Mouse (Mus musculus): ENCODE data around the gene Slc45a1. TPM values are rescaled to one million over a fixed set of nuclear protein-coding genes. Genes with fewer than 3 reads are reported as not detected.

The Slc45a1 gene
- polyA plus RNA-seq, 1 experiment from 2014 or later, result 0.63 TPM

DNA sequence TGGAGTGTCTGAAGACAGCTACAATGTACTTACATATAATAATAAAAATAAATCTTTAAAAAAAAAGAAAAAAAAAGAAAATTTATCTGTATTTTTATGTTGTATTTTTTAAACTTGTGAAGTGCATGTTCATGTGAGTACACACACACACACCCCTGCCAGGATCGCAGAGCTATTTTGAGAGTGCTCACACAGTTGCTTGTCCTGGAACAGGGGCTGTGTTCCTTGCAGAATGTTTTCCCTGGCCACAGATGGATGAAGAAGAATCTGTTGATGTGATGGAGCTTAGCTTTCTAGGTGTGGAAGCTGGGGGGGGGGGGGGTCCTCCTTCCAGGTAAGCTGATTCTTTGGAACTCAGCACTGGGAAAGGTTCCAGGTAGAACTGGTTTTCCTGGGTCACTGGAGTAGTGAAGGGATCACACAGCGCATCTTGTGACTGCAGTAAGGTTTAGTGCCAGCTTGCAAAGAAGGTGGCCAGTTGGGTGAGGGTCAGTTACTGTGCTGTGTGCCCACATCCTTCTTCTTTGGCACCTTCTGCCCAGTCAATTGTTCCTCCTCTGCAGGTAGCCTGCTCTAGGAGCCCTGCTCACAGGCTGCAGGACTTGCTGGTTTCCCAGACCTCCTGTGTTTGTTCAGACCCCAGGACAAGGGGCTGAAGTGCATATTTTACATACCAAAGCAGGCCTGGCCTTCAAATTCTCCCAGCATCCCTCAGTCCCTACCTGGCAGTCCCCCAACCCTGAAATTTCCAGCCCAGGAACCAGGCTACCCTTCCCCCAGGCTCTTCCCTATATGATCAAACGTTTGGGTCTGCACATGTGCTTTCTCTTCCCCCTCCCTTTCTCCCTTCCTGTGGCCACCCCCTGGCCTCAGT is 52.6 kb downstream of the Slc45a1 start:
- Histone ChIP-seq H3K4me2 (replicated peaks; ENCODE audit: low read depth) (no peak overlapping the region), H3K36me3 (ENCODE audit: control insufficient read depth, insufficient read depth, low read length) (no peaks in the 10 kb centered on the region), H3K4me1 (replicated peaks; ENCODE audit: control insufficient read depth, insufficient read depth) (0 out of 2 replicates have a peak, but pooled peaks cover 2% of the 10 kb centered on the region), H3K27me3 (ENCODE audit: control insufficient read depth, insufficient read depth, low read length) (no peaks in the 10 kb centered on the region), H3K9me3 (ENCODE audit: control insufficient read depth, low read length) (no peaks in the 10 kb centered on the region), H3K9ac (ENCODE audit: low read length) (no peak overlapping the region), H3K4me3 (ENCODE audit: low read depth, low read length) (no peak overlapping the region), H3K27ac (replicated peaks) (no peak overlapping the region)
- ATAC-seq (ENCODE audit: low FRiP score, low TSS enrichment), result 0 out of 2 replicates have a peak, but pooled peaks have one; percentile 9
- TF ChIP-seq EP300 (optimal IDR thresholded peaks at IDR 0.05) (no peak), CTCF (IDR thresholded peaks at IDR 0.05; ENCODE audit: low read depth) (no peak)
- no peak for DNase-seq (ENCODE audit: low spot score)
- WGBS, result 45% methylated on average over 3 of the region's 3 CpGs

DNA sequence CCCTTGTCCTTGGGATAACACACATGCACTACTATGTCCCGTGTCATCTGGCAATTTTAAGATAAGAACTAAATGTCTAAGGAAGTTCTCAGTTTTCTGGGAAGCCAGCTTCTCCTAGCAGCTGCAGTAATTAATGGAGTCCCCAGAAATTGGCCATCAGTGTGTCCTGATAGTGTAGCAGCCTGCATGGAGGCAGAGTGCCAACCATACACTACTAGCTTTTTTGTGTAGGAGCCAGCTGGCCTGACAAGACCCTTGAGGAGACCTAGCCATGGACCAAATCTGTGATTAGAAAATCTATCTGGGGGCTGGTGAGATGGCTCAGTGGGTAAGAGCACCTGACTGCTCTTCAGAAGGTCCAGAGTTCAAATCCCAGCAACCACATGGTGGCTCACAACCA is 53.3 kb downstream of the Slc45a1 start:
- DNase-seq (ENCODE audit: low spot score) (no peak), ATAC-seq (ENCODE audit: low FRiP score, low TSS enrichment) (no peak)
- Histone ChIP-seq H3K4me1 (replicated peaks; ENCODE audit: control insufficient read depth, insufficient read depth) (0 out of 2 replicates have a peak, but pooled peaks cover 2% of the 10 kb centered on the region), H3K27me3 (ENCODE audit: control insufficient read depth, insufficient read depth, low read length) (no peaks in the 10 kb centered on the region), H3K4me3 (ENCODE audit: low read depth, low read length) (no peak overlapping the region), H3K4me2 (replicated peaks; ENCODE audit: low read depth) (no peak overlapping the region), H3K9ac (ENCODE audit: low read length) (no peak overlapping the region), H3K9me3 (ENCODE audit: control insufficient read depth, low read length) (no peaks in the 10 kb centered on the region), H3K36me3 (ENCODE audit: control insufficient read depth, insufficient read depth, low read length) (no peaks in the 10 kb centered on the region), H3K27ac (replicated peaks) (no peak overlapping the region)
- no peak for TF ChIP-seq EP300 (optimal IDR thresholded peaks at IDR 0.05)
- TF ChIP-seq CTCF (IDR thresholded peaks at IDR 0.05; ENCODE audit: low read depth), result no peak
- 39% methylated on average over 1 of the region's 1 CpGs for WGBS

DNA sequence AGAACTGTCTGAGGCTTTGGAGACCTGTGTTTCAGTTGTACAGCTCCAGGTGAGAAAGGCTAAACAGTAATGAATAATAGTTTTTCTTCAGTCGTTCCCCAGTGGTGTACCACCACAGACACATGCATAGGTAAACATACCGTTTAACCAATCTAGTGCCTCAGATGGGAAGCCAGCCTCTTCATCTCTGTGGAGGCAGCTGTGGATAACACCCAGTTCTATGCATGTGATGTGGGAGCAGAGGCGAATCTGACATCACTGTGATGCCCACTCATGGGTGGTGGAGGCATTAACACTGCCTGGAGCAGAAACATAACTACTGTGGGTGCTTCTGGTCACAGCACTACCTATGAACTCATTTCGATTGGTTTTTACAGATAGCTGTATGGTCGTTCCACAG is 56.0 kb downstream of the Slc45a1 start:
- Histone ChIP-seq H3K9ac (ENCODE audit: low read length) (no peak overlapping the region), H3K4me3 (ENCODE audit: low read depth, low read length) (no peak overlapping the region), H3K4me2 (replicated peaks; ENCODE audit: low read depth) (no peak overlapping the region), H3K4me1 (replicated peaks; ENCODE audit: control insufficient read depth, insufficient read depth) (0 out of 2 replicates have a peak, but pooled peaks cover 2% of the 10 kb centered on the region), H3K36me3 (ENCODE audit: control insufficient read depth, insufficient read depth, low read length) (no peaks in the 10 kb centered on the region), H3K27ac (replicated peaks) (no peak overlapping the region), H3K27me3 (ENCODE audit: control insufficient read depth, insufficient read depth, low read length) (no peaks in the 10 kb centered on the region), H3K9me3 (ENCODE audit: control insufficient read depth, low read length) (no peaks in the 10 kb centered on the region)
- 62% methylated on average over 5 of the region's 5 CpGs for WGBS
- DNase-seq (ENCODE audit: low spot score), result no peak
- TF ChIP-seq EP300 (optimal IDR thresholded peaks at IDR 0.05) (no peak), CTCF (IDR thresholded peaks at IDR 0.05; ENCODE audit: low read depth) (no peak)
- no peak for ATAC-seq (ENCODE audit: low FRiP score, low TSS enrichment)

DNA sequence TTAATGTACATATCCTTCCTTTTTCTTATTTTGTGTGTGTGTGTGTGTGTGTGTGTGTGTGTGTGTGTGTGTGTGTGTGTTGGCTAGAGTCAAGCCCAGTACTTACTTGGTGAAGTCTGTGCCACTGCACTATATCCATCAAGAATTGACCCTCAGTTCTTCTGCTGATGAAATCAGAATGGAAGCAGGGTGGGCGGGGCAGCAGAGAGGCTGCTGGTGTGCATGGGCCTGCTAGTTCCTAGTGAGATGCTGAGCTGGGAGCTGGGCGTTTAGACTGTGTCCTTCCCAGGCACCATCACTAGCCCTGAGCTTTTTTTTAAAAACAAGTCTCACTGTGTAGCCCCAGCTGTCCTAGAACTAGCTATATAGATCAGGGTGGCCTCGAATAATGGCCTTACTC is 56.9 kb downstream of the Slc45a1 start:
- DNase-seq (ENCODE audit: low spot score), result no peak
- Histone ChIP-seq H3K27me3 (ENCODE audit: control insufficient read depth, insufficient read depth, low read length) (no peaks in the 10 kb centered on the region), H3K9me3 (ENCODE audit: control insufficient read depth, low read length) (no peaks in the 10 kb centered on the region), H3K27ac (replicated peaks) (no peak overlapping the region), H3K4me1 (replicated peaks; ENCODE audit: control insufficient read depth, insufficient read depth) (0 out of 2 replicates have a peak, but pooled peaks cover 2% of the 10 kb centered on the region), H3K4me3 (ENCODE audit: low read depth, low read length) (no peak overlapping the region), H3K36me3 (ENCODE audit: control insufficient read depth, insufficient read depth, low read length) (no peaks in the 10 kb centered on the region), H3K4me2 (replicated peaks; ENCODE audit: low read depth) (no peak overlapping the region), H3K9ac (ENCODE audit: low read length) (no peak overlapping the region)
- ATAC-seq (ENCODE audit: low FRiP score, low TSS enrichment), result no peak
- TF ChIP-seq CTCF (IDR thresholded peaks at IDR 0.05; ENCODE audit: low read depth), result no peak
- no peak for TF ChIP-seq EP300 (optimal IDR thresholded peaks at IDR 0.05)
- WGBS, result 58% methylated on average over 3 of the region's 3 CpGs

DNA sequence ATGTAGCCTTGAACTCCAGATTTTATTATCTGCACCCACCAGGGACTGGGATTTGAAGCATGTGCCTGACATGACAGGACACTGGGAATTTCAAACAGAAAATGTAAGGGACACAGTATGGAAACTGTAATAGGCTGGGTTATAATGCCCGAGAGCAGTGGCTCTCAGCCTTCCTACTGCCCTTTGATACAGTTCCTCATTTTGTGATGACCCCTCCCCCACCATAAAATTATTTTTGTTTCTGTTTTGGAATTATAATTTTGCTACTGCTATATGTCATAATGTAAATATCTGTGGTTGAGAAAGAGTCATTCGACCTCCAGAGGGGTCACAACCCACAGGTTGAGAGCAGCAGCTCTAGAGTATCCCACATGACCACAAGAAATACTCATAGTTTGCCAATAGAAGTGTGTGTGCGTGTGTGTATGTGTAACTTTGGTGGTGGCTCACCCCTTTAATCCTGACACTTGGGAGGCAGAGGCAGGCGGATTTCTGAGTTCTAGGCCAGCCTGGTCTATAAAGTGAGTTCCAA is 57.6 kb downstream of the Slc45a1 start:
- no peaks in the 10 kb centered on the region for H3K27me3 ChIP-seq (ENCODE audit: control insufficient read depth, insufficient read depth, low read length)
- H3K4me1 ChIP-seq (replicated peaks; ENCODE audit: control insufficient read depth, insufficient read depth), result 0 out of 2 replicates have a peak, but pooled peaks cover 2% of the 10 kb centered on the region
- H3K9me3 ChIP-seq (ENCODE audit: control insufficient read depth, low read length), result no peaks in the 10 kb centered on the region
- no peak overlapping the region for H3K27ac ChIP-seq (replicated peaks)
- no peak overlapping the region for H3K4me3 ChIP-seq (ENCODE audit: low read depth, low read length)
- H3K4me2 ChIP-seq (replicated peaks; ENCODE audit: low read depth), result no peak overlapping the region
- TF ChIP-seq EP300 (optimal IDR thresholded peaks at IDR 0.05) (no peak), CTCF (IDR thresholded peaks at IDR 0.05; ENCODE audit: low read depth) (no peak)
- DNase-seq (ENCODE audit: low spot score) (no peak), ATAC-seq (ENCODE audit: low FRiP score, low TSS enrichment) (no peak; the same call in 1 of the 2 replicates)
- H3K9ac ChIP-seq (ENCODE audit: low read length), result no peak overlapping the region
- 89% methylated on average over 4 of the region's 4 CpGs for WGBS
- no peaks in the 10 kb centered on the region for H3K36me3 ChIP-seq (ENCODE audit: control insufficient read depth, insufficient read depth, low read length)
